Mouse (Mus musculus) c-Kit-positive CD71-negative TER-119-negative erythroid progenitor cells, embryonic 14.5 days (primary cell): ENCODE measurements around the gene Dock6.

ENCODE experiments used
- DNase-seq: peaks from one replicate; pipeline ENCODE4 v3.0.0-alpha.2; 2013; ENCODE audit warnings: low read depth

The Dock6 gene

DNA sequence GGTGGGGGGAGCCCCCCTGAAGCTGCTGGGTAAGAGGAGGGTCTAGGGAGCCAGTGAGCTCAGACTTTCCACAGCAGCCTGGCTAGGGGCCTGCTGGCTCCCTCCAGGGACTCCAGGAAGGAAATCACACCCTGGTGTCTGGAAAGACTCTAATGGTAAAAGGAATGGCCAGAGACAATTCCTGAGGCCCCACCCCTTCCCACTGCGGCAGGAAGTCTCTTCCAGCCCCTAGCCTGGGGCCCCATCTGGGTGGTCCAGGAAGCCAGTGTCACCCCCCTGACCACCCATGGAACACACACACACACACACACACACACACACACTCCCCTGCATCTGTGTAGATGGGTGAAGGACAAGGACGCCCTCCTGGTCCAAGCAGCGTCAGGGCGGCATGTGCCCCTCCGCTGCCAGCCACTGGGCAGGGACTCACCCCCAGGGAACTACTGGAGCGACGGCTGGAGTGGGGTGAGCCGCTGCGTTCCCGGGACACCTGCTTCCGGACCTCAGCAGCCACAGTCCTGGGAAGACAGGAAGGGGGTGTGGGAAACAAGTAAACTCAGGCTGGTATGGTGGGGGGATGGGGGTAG is 5.6 kb downstream of the Dock6 start:
- DNase-seq: no peak

DNA sequence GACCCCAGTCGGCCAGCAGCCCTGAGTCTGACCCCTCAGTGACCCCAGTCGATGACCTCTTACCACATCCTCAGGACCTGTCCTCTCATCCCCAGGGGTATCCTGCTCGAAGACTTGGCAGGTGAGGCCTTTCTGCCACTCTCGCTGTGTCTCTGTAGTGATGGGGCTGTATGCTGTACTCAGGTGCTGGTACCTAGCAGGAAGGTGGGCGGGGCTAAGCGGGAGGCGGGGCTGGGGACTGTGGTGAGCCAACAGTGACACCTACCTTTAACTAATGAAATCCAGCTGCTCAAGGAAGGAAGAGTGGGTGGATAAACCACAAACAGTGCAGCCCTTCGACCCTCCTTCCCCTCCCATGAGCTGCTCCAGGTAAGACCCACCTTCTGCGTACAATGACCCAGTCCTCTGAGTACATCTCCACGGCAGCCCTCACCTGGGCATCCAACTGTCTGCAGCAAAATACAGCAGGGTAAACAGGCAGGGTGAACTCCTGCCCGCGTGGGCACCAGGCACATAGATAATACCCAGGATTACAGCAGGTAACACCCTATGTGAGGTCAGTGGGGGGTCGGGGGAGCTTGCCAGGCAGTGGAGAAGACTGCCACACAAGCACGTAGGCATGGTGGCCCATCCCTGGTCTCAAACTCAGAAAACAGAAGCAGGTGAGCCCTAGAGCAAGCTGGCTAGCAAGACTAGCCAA is 6.9 kb downstream of the Dock6 start:
- no peak for DNase-seq

DNA sequence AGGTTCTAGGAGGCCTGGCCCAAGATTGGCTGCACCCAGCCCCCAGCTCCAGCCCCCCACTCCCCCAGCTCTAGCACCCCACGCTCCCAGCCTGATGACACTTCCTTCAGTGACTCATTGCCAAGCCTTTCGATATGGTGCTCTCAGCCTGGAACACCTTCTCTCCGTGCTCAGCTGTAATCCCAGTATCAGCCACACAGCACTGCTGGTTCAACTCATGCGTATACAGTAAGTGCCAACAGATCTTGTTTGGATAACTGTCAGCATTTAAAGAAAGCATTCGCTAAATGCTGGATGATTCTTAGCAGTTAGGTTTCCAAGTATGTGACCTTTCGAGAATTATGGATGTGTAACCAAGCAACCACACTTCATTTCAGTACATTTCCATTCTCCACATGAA is 9.3 kb downstream of the Dock6 start:
- no peak for DNase-seq

DNA sequence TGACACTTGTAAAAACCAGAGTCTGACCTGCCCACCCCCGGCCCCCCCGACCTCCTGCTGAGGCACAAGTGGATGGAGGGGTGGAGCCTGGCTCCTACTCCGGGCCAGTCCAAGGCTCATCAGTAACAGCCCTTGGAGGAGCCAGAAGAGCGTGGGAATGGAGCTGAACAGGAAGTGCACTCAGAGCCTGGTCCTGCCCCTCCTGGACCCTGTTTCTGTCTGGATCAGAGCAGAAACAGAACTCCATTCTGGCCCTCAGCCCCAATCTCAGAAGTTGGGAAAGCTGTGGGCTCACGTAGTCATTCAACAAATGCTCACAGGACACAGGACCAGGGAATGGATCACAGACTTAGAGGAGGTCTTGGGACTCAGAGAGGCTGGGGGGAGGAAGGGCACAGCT is 10.0 kb downstream of the Dock6 start:
- DNase-seq: no peak

DNA sequence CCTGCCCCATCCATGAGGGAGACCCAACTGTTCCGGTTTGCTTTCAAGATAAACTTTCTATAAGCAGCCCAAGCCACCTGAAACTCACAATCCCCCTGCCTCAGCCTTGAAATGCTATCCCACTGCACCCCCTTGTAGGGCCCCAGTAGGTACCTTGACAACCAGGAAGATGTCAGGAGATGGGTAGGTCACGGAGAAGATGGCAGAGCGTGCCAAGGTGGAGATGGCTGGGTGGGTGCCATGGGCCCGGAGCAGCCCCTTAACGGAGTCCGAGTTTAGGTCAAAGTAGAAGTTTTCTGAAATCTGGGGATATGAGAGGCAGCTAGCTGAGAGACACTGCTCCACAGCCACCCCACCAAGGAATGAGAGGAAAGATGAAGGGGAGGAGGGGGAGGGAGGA is 11.1 kb downstream of the Dock6 start:
- no peak for DNase-seq

DNA sequence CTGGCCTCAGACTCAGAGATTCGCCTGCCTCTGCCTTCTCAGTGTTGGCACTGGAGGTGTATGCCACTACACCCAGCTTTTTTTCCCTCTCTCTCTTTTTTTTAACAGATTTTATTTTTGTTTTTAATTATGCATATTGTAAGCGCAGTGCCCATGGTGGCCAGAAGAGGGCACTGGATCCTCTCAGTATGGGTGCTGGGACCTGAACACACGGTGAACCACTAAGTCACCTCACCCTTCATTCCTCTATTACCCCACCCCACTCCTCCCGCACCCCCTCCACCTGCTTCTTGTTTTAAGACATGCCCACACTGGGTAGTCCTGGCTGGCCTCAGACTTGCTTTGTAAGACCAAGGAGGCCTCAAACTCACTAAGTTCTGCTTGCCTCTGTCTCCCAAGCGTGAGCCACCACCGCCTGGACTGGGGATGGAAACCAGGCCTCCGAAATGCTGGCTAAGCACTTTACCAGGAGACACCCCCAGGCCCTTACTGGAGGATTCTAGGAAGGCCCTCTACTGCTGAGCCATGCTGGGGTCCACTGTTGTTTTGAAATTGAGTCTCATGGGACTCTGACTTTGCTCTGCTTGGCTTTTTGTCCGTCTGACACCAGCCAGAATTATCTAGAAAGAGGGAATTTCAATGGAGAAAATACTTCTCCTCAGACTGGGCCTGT is 12.2 kb downstream of the Dock6 start:
- DNase-seq: peak; percentile 42

DNA sequence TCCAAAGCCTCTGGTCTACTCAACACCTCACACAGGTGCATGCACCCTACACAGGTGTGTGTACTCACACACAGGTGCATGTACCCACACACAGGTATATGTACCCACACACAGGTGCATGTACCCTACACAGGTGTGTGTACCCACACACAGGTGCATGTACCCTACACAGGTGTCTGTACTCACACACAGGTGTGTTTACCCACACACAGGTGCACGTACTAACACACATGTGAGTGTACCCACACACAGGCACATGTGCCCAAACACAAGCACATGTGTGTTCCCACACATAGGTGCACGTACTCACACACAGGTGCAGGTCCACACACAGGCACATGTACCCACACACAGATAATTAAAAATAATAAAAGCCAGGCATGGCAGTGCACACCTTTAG is 14.7 kb downstream of the Dock6 start:
- no peak for DNase-seq

DNA sequence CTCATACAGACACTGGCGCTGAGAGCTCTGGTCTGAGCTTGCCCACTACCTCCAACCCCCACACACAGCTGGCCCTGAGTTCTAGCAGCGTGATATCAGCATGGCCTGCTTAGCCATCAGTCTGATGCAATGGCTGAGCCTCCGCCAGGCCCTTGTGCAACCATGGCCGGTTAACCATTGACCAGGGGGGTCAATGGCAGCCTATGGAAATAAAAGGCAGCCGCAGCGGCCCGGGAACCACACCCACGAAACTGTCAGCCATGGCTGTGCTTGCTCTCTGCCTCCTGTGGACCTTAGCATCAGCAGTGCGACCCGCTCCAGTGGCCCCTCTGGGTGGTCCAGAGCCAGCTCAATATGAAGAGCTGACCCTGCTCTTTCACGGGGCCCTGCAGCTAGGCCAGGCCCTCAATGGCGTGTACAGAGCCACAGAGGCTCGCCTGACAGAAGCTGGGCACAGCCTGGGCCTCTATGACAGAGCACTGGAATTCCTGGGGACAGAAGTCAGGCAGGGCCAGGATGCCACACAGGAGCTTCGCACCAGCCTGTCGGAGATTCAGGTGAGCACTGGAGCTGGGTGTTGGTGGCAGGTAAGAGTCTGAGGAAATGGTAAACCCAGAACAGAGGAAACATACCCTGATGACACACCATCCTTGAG is 17.1 kb downstream of the Dock6 start, which contains the start of gene Angptl8:
Gene Angptl8 (plus strand): TSS at position 253 of the 655 bp plus-strand sequence.
- DNase-seq: no peak

DNA sequence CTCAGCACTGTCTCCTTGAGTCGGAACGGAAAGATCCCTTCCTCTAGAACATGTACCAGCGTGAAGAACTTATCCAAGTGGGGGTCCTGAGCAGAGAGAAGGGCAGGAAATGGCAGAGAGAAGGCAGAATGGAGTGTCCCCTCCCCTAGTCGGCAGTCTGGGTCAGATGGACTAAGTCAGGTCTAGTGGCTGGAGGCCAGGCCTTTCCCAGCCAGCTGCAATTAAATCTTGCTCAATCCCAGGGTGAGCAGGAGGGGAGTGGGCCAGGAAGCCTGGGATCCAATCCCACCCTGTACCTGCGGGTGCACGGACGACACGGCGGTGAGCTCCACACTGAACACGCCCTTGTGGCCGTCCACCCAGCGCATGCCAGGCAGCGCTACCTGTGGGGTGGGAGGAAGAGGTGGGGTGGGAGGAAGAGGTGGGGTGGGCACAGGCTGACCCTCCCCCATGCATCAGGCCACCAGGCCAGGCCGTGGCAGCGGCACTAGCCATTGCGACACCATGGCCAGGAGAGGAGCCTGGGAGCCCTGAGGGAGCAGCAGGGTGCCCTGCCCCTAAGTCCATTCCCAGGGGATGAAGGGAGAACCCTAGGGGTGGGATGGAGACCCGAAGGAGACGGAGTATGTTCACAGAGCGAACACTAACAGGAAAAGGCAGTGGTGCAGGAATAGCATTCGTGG is 20.7 kb downstream of the Dock6 start:
- DNase-seq: no peak

DNA sequence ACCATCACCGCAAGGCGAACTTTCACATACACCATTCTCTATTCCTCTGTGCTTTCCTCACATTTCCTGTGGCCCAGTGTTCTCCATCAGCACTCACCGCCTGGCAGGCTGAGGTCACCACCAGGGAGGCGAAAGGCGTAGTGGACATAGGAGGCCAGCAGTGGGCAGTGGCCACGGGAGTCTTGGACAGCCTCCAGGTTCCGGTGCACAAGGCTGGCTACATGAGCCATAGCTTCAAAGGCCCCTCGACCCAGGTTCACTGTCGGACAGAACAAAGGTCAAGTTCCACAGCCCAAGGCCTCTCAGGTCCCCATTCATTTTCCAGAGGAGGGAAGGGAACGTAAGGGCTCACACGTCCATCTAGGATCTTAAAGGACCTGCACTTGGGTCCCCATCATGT is 21.5 kb downstream of the Dock6 start:
- no peak for DNase-seq

DNA sequence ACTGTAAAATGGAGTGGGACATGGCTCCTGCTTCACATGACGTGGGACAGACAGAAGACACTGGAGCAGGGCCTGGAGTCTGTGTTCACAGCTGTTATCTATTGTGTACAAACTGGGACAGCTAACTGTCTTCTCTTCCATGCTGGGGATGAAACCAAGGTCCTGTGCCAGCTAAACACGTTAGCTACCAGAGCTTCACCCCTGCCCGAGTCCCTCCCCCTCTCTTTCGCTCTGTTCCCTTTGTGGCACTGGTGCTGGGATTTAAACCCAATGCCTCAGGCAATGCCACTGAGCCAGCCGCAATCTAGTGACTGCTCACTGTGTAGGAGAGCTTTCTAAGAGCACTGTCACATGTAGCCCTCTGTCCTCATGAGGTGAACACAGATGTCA is 22.0 kb downstream of the Dock6 start:
- no peak for DNase-seq

DNA sequence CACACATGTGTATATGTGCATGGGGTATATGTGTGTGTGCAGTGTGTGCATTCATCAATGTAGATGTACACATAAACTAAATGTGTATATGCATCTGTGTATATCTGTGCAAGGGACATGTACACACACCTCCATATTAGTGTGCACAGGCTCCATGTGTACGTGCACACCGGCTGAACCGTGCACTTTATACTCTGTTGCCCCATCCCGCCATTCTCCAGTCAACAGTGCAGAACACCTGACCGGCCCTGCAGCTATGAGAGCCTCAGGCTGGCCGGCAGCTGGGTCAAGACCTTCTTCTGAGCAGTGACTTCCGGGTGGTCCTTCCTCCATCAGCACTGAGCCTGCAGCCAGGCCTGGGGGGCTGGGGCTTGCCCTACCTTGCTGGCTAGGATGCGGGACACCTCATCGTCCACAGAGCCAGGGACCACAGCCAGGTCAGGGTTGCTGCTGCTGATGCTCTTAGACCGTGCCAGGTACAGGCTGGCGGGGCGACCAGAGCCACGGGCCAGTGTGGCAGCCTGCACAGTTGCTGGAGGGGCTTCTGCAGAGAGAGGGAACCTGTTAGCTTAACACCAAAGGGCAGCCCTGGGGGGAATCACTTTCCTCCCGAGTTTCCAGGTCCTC is 22.5 kb downstream of the Dock6 start:
- DNase-seq: no peak

DNA sequence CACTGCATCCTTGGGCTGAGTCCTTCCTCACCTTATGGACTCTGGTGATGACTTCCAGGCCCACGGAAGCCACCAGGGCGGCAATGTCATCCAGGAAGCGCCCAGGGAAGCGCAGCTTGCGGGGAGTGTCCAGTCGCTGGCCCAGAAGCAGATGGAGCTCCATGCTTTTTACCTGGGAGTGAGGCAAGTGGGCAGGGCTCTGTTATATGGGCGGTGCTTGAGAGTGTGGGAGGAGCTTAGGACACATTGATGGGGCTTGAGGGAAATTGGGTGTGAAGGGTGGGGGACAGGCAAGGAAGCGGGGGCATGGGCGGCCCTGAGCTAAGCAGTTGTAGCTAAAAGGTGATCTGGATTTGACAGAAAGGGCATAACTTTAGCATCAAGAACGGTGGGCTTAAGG is 28.1 kb downstream of the Dock6 start:
- no peak for DNase-seq

DNA sequence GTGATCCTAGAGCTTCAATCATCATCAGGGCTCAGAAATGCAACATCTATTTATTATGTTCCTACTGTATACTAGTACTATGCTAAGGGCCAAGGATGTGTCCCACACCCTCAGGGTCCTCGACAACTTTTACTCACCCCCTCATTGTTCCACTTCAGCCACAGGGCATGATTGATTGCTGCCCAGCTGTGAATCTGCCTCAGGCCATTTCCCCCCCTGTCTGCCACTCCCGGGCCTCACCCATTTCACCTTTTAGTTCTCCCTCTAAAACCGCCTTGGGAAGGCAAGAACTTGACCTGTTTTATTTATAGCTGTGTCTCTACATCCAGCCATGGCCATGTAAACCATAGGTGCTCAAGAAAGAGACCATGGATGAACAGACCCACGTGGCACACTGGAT is 28.5 kb downstream of the Dock6 start:
- DNase-seq: no peak

DNA sequence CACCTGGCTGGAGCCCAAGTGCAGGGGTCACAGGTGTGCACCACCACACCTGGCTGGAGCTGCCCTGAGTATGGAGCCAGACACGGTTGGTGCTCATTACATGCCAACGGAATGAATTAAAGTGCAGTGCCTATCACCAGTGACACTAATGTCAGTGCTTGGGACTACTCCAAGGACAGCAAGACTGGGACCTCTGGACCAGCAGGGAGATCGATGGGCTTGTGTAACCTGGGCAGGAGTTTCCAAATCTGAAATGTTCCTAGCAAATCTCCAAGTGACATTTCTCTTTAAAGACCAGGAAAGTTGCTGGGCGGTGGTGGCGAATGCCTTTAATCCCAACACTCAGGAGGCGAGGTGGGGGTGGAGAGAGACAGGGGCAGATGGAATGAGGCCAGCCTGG is 29.7 kb downstream of the Dock6 start:
- DNase-seq: no peak

DNA sequence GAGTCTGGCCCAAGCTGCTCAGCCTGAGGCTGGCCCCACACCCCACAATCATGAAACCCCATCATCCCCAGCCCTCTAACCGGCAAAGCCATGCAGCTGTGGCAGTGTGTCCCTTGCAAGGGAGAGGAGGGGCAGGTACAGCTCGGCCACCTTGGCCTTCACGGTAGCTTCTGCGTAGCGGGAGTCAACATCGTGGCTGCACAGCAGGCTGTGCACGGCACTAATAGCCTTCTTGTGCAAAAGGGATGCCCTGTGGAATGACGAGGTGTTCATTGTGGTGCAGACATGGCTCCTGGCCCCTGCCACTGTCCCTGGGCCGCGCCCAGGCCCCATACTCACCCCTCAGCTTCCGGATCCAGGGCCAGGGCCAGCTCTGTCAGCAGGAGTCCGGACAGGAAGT is 32.3 kb downstream of the Dock6 start:
- DNase-seq: no peak

DNA sequence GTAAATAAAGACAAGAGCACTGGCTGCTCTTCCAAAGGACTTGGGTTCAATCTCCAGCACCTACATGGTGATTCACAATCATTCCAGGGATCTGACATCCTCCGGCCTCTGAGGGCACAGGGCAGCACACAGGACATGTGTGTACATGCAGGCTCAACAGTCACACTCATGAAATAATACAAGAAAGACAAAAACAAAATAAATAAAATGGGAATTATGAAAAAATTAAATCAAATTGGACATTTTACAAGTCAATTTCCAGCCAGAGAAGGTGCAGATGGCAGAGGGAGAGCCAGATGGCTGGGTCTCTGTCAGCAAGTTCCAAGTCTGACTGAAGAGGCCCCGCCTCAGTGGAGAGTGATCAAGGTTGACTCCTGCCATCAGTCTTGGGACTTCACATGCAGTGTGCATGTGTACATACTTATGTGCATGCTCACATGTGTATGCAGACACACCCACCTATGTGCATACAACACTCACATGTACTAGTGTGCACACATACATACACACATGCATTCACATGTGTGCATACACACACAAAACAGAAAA is 33.2 kb downstream of the Dock6 start:
- DNase-seq: no peak

DNA sequence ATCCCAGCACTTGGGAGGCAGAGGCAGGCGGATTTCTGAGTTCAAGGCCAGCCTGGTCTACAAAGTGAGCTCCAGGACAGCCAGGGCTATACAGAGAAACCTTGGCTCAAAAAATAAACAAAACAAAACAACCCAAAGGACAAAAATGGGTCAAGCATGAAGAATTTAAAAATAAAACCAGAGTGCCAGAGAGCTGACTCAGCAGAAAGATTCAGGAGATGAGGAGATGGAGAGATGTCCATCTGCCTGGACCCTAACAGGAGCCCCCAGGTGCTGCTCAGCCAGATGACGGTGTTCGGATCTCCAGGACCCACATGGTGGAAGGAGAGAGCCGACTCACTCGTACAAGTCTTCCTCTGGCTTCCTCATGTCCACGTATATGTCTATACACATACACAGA is 33.9 kb downstream of the Dock6 start:
- no peak for DNase-seq

DNA sequence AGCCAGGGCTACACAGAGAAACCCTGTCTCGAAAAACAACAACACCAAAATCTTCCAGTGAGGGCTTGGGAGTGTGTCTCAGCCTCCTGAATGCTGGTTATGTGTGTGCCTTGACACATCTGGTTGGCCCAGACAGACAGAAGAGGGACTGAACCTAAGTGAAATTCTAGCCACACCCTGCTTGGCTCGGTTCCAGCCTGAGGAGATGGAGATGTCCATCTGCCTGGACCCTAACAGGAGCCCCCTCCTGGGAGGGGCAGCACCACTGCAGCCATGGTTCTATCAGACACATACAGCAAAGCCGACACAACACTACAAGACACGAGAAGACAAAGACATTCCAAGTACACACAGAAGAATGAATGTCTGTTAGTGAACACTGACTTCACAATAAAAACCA is 34.3 kb downstream of the Dock6 start:
- DNase-seq: no peak

DNA sequence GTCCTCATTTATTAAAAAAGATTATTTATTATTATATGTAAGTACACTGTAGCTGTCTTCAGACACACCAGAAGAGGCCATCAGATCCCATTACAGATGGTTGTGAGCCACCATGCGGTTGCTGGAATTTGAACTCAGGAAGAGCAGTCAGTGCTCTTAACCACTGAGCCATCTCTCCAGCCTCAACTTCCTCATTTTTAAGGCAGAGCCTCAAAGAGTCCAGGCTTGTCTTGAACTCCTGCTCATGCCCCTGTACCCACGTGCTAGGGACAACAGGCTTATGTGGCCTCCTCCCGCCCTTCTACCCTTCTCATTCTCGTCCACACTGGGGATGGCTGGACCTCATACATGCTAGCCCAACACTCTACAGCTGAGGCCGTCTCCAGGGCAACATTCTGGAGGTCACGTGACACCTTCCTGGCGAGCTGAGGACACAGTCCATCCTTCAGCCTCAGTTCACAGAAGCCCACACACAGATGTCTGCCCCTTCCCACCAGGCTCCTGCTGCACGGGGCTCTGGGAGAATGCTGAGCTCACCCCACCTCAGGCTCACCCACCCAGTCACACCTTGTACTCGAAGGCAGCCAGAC is 35.6 kb downstream of the Dock6 start:
- no peak for DNase-seq

DNA sequence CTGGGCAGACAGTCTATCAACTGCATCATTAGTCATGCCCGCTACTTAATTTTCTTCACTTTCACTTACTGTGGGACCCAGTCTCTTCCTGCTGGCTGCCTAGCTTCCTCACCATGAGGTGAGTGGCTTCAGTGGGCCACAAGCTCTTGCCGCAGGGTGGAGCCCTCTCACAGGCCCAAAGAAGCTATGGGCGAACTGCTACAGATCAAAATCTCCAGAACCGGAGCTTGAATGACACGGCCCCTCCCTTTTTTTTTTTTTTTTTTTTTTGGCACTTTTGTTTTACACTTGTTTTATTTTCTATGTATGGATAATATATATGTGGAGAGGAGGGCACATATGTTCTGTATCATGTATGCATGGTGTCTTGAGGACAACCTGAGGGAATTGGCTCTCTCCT is 41.3 kb downstream of the Dock6 start:
- DNase-seq: no peak
